Mouse (Mus musculus) liver, adult 2 months (tissue): Measurements from ENCODE around the gene Fbxo42.

Experiments used
- CTCF ChIP-seq: fragments of 200-500 bp; IDR thresholded peaks from 2 replicates; pipeline ENCODE4 v1.5.1; 2011; ENCODE audit warnings: low read depth, low read length, control low read depth
- POLR2A ChIP-seq: fragments of 200-500 bp; IDR thresholded peaks from 2 replicates; pipeline ENCODE4 v1.6.1; 2011; ENCODE audit warnings: low read length, control low read depth; ENCODE audit not compliant: insufficient read depth; ENCODE audit errors: extremely low read depth

- TF ChIP-seq CTCF (no peak), POLR2A (no peak)
Measured at GRCm38 (mm10) chr4:141240617-141241016, 92.9 kb downstream of the Fbxo42 start.
